Mouse (Mus musculus) G1E (cell line): ENCODE measurements around the gene Naaladl1.

Source experiments
- CTCF ChIP-seq: IDR thresholded peaks from 2 replicates; pipeline ENCODE4 v1.5.1; 2012; ENCODE audit warnings: low read depth, low read length, inconsistent platforms, mixed read lengths
- GATA1 ChIP-seq: IDR thresholded peaks from 2 replicates; pipeline ENCODE4 v1.6.1; 2012; ENCODE audit warnings: borderline replicate concordance, low read length, inconsistent platforms, mixed read lengths
- GATA2 ChIP-seq: IDR thresholded peaks from 2 replicates; pipeline ENCODE4 v1.6.1; 2012; ENCODE audit warnings: low read depth, low read length, inconsistent platforms, borderline replicate concordance
- POLR2AphosphoS5 ChIP-seq: IDR thresholded peaks from 2 replicates; pipeline ENCODE4 v1.6.1; 2012; ENCODE audit warnings: low read depth, low read length, inconsistent platforms; ENCODE audit not compliant: insufficient replicate concordance
- TAL1 ChIP-seq: conservative IDR thresholded peaks from 2 replicates; pipeline ENCODE4 v1.6.1; 2012; ENCODE audit warnings: low read depth, low read length, inconsistent platforms, mixed read lengths

DNA sequence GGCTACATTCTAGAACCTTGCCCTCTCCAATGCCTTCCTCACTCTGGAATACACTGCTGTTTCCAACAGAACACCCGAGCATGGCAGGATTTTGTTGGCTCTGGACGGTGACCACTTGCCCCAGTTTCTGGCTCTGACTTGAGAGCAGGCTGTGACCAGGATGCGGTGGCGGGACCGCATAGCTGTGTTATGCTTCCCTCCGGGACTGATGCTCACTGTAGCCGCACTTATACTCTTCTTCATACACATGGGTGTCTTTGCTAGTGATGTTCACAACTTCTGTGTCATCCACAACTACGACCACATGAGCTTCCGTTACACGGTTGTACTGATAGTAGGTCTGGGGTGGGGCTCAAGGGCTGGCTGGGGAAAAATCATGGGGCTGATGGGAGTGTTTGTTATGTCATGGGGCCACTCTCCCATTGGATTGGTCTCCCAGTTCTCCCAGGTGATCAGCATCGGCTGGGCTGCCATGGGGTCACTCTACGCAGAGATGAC, 25.6 kb upstream of the Naaladl1 start, which contains the start of gene Tmem262:
- TF ChIP-seq CTCF = no peak
- TF ChIP-seq TAL1 = no peak
- TF ChIP-seq POLR2AphosphoS5 = no peak
- no peak for TF ChIP-seq GATA1
- TF ChIP-seq GATA2 = no peak
